Mouse (Mus musculus) hindbrain, embryonic 13.5 days (tissue): Measurements from ENCODE around the gene Foxq1. TPM values are rescaled to one million over a fixed set of nuclear protein-coding genes. Genes with fewer than 3 reads are reported as not detected.

Experiments
- ATAC-seq: fragments of 200-750 bp; cut with Nextera tagmentation; 2 replicates; pipeline ENCODE4 v1.8.0; 2017; ENCODE audit warnings: moderate TSS enrichment; ENCODE audit not compliant: low FRiP score
- H3K27ac ChIP-seq: fragments of 300-500 bp; sonication (generic); 2 replicates; pipeline ENCODE4 v1.5.1; 2015; ENCODE audit warnings: inconsistent platforms, mild to moderate bottlenecking, moderate library complexity
- H3K27me3 ChIP-seq: fragments of 300-500 bp; sonication (generic); 2 replicates; pipeline ENCODE4 v1.6.1; 2015; ENCODE audit warnings: mild to moderate bottlenecking, inconsistent platforms
- H3K36me3 ChIP-seq: fragments of 300-500 bp; sonication (generic); 2 replicates; pipeline ENCODE4 v1.6.1; 2015; ENCODE audit warnings: mild to moderate bottlenecking, inconsistent platforms
- H3K4me1 ChIP-seq: fragments of 300-500 bp; sonication (generic); replicated peaks from 2 replicates; pipeline ENCODE4 v1.6.1; 2015; ENCODE audit warnings: inconsistent platforms
- H3K4me2 ChIP-seq: fragments of 300-500 bp; sonication (generic); 2 replicates; pipeline ENCODE4 v1.6.1; 2015; ENCODE audit warnings: inconsistent platforms, mild to moderate bottlenecking, moderate library complexity
- H3K4me3 ChIP-seq: fragments of 300-500 bp; sonication (generic); 2 replicates; pipeline ENCODE4 v1.5.1; 2015; ENCODE audit warnings: mild to moderate bottlenecking, inconsistent platforms
- H3K9ac ChIP-seq: fragments of 300-500 bp; sonication (generic); 2 replicates; pipeline ENCODE4 v1.6.1; 2015; ENCODE audit warnings: mild to moderate bottlenecking, inconsistent platforms
- H3K9me3 ChIP-seq: fragments of 300-500 bp; sonication (generic); 2 replicates; pipeline ENCODE4 v1.6.1; 2016; ENCODE audit warnings: inconsistent platforms
- WGBS: fragments of 180-500 bp; shearing (Covaris S2); methylation state at CpG from one replicate; pipeline ENCODE4 v1.1.7; 2015; 5-methylcytosine and 5-hydroxymethylcytosine counted together
- polyA plus RNA-seq: library from polyadenylated mRNA; unstranded; fragments of >200 nt; fragmentation: Nextera tagmentation; extraction: Ambion mirVana; gene quantifications from 2 replicates; pipeline ENCODE4 v1.2.1, GENCODE M21; 2015

The Foxq1 gene
- polyA plus RNA-seq, 1 experiment from 2014 or later, result 2.2 TPM

- 0 out of 2 replicates have a peak, but pooled peaks cover 3% of the 10 kb centered on the region for H3K27me3 ChIP-seq
- no peak for ATAC-seq
- H3K4me2 ChIP-seq, result no peak overlapping the region
- peaks cover 16% of the 10 kb centered on the region for H3K4me1 ChIP-seq
- no peaks in the 10 kb centered on the region for H3K9me3 ChIP-seq
- H3K27ac ChIP-seq, result no peak overlapping the region
- no peak overlapping the region for H3K4me3 ChIP-seq
- H3K9ac ChIP-seq, result no peak overlapping the region
- no peaks in the 10 kb centered on the region for H3K36me3 ChIP-seq
- WGBS, result 36% methylated on average over 6 of the region's 6 CpGs
Measured at GRCm38 (mm10) chr13:31577576-31577975, 21.6 kb downstream of the Foxq1 start.

DNA sequence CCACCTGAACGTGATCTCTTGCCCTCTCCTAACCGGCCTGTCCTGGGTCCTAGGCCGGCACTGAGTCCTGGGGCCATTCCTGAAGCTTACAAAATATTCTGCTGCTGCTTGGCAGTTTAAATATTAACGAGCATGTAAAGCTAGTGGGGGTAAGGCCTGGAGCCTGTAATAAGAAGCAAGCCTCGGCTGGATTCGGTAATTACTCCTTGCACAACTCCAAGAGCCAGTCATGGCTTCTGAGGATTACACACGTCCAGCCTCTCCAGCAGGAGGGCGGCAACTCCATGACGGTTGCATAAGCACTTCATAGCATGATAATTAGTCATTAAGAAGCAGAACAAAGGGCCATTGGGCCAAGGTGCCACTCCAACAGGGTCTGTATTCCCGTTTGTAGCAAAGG lies 22.5 kb downstream of the Foxq1 start:
- no peak for ATAC-seq
- H3K27ac ChIP-seq, result no peak overlapping the region
- 50% methylated on average over 10 of the region's 10 CpGs for WGBS

GRCm38 (mm10) chr13:31579866-31580265 lies 23.9 kb downstream of the Foxq1 start:
- H3K27ac ChIP-seq, result no peak overlapping the region
- H3K9ac ChIP-seq, result no peak overlapping the region
- no peak overlapping the region for H3K4me2 ChIP-seq
- no peak for ATAC-seq
- H3K4me1 ChIP-seq, result peaks cover 16% of the 10 kb centered on the region
- H3K27me3 ChIP-seq, result no peaks in the 10 kb centered on the region
- H3K4me3 ChIP-seq, result no peak overlapping the region
- H3K9me3 ChIP-seq, result no peaks in the 10 kb centered on the region
- 72% methylated on average over 9 of the region's 9 CpGs for WGBS
- H3K36me3 ChIP-seq, result no peaks in the 10 kb centered on the region

More for the DNA sequence above, 22.5 kb downstream of the Foxq1 start:
- Histone ChIP-seq H3K4me1 (peaks cover 16% of the 10 kb centered on the region), H3K27me3 (0 out of 2 replicates have a peak, but pooled peaks cover 3% of the 10 kb centered on the region), H3K4me2 (no peak overlapping the region), H3K9me3 (no peaks in the 10 kb centered on the region), H3K4me3 (no peak overlapping the region), H3K36me3 (no peaks in the 10 kb centered on the region), H3K9ac (no peak overlapping the region)

DNA sequence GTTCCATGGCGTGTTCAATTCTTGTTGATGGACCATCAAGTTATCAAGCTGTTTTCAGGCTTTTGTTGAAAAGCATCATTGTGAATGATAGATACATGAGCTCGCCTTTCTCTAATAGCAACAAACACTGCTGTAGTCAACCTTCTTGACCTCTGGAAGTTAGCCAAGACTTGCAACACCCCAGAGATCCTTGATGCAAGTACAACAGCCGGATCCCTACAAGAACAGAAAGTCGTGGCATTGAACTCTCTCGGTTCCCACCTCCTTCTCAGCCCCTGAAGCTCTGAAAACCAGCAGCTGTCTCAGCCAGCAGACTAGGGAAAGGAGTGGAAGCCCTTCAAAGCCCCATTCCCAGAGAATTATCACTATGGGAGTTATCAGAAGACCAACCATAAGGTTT lies 31.4 kb downstream of the Foxq1 start:
- WGBS, result 66% methylated on average over 5 of the region's 5 CpGs
- H3K27ac ChIP-seq, result no peak overlapping the region
- H3K4me3 ChIP-seq, result no peak overlapping the region
- no peaks in the 10 kb centered on the region for H3K4me1 ChIP-seq
- no peaks in the 10 kb centered on the region for H3K9me3 ChIP-seq
- H3K4me2 ChIP-seq, result no peak overlapping the region
- H3K9ac ChIP-seq, result no peak overlapping the region
- no peaks in the 10 kb centered on the region for H3K36me3 ChIP-seq
- no peaks in the 10 kb centered on the region for H3K27me3 ChIP-seq
- no peak for ATAC-seq

GRCm38 (mm10) chr13:31599576-31599975 lies 43.6 kb downstream of the Foxq1 start:
- Histone ChIP-seq H3K9ac (no peak overlapping the region), H3K4me1 (no peaks in the 10 kb centered on the region), H3K27me3 (no peaks in the 10 kb centered on the region), H3K36me3 (no peaks in the 10 kb centered on the region), H3K27ac (no peak overlapping the region), H3K4me2 (no peak overlapping the region), H3K9me3 (no peaks in the 10 kb centered on the region), H3K4me3 (no peak overlapping the region)
- ATAC-seq, result no peak
- WGBS, result 92% methylated on average over 5 of the region's 5 CpGs

DNA sequence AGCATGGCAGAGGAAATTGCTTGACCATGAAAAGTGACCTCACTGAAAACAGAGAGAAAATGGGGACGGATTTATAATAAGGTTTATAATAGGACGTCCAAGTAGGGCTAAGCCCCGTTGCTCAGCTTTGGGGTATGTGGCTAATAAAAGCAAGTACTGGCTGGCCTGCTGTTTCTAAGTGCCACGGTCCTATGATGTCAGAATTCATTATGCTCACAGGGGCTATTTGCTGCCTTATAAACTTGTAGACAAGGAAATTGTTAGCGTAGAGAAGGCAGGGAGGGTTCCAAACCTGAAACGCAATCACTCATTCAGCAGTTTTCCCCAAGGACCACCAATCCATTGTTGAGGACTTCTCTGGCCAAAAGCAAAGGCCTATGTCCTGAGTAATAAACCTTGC lies 48.0 kb downstream of the Foxq1 start:
- H3K4me2 ChIP-seq, result no peak overlapping the region
- H3K27me3 ChIP-seq, result 0 out of 2 replicates have a peak, but pooled peaks cover 11% of the 10 kb centered on the region
- no peaks in the 10 kb centered on the region for H3K4me1 ChIP-seq
- WGBS, result 79% methylated on average over 6 of the region's 6 CpGs
- no peaks in the 10 kb centered on the region for H3K9me3 ChIP-seq
- H3K36me3 ChIP-seq, result no peaks in the 10 kb centered on the region
- H3K9ac ChIP-seq, result no peak overlapping the region
- H3K27ac ChIP-seq, result no peak overlapping the region
- H3K4me3 ChIP-seq, result no peak overlapping the region
- ATAC-seq, result no peak

Other genes starting within 250 kb of the Foxq1 start
- gene A530084C06Rik, start 3.2 kb downstream of the Foxq1 start, polyA plus RNA-seq, result not detected in 2 replicates
- 4.7 and 5.5 TPM in 2 replicates for gene Foxf2, start 69.7 kb downstream of the Foxq1 start, polyA plus RNA-seq